Mouse (Mus musculus) hindbrain, embryonic 14.5 days (tissue): Measurements from ENCODE around the gene Cdh26. TPM values are rescaled to one million over a fixed set of nuclear protein-coding genes. Genes with fewer than 3 reads are reported as not detected.

Experiments used
- ATAC-seq: fragments of 200-750 bp; cut with Nextera tagmentation; 2 replicates; pipeline ENCODE4 v1.8.0; 2017; ENCODE audit warnings: moderate number of reproducible peaks, mild to moderate bottlenecking, moderate TSS enrichment, moderate library complexity; ENCODE audit not compliant: low FRiP score
- DNase-seq: peaks from one replicate; pipeline ENCODE4 v3.0.0-alpha.2; 2015; ENCODE audit warnings: low spot score
- H3K27ac ChIP-seq: fragments of 300-500 bp; sonication (generic); 2 replicates; pipeline ENCODE4 v1.5.1; 2014; ENCODE audit warnings: mild to moderate bottlenecking, moderate library complexity
- H3K27me3 ChIP-seq: fragments of 300-500 bp; sonication (generic); 2 replicates; pipeline ENCODE4 v1.6.1; 2014; ENCODE audit warnings: mild to moderate bottlenecking, low read length, mixed read lengths; ENCODE audit not compliant: control insufficient read depth, insufficient read depth
- H3K36me3 ChIP-seq: fragments of 300-500 bp; sonication (generic); replicated peaks from 2 replicates; pipeline ENCODE4 v1.6.1; 2014; ENCODE audit not compliant: control insufficient read depth, insufficient read depth
- H3K4me1 ChIP-seq: fragments of 300-500 bp; sonication (generic); replicated peaks from 2 replicates; pipeline ENCODE4 v1.6.1; 2014; ENCODE audit warnings: antibody characterized with exemption, low read length, mixed read lengths; ENCODE audit not compliant: control insufficient read depth, insufficient read depth
- H3K4me2 ChIP-seq: fragments of 300-500 bp; sonication (generic); replicated peaks from 2 replicates; pipeline ENCODE4 v1.6.1; 2014; ENCODE audit warnings: mild to moderate bottlenecking, moderate library complexity
- H3K4me3 ChIP-seq: fragments of 300-500 bp; sonication (generic); replicated peaks from 2 replicates; pipeline ENCODE4 v1.5.1; 2014; ENCODE audit warnings: mild to moderate bottlenecking, low read length
- H3K9ac ChIP-seq: fragments of 300-500 bp; sonication (generic); 2 replicates; pipeline ENCODE4 v1.6.1; 2014
- H3K9me3 ChIP-seq: fragments of 300-500 bp; sonication (generic); 2 replicates; pipeline ENCODE4 v1.6.1; 2016; ENCODE audit warnings: low read length; ENCODE audit not compliant: control insufficient read depth
- WGBS: fragments of 180-500 bp; shearing (Covaris S2); extraction: QIAGEN DNeasy Blood & Tissue Kit; methylation state at CpG from one replicate; pipeline ENCODE4 v1.1.7; 2014; 5-methylcytosine and 5-hydroxymethylcytosine counted together
- polyA plus RNA-seq: library from polyadenylated mRNA; unstranded; fragments of >200 nt; fragmentation: Nextera tagmentation; extraction: Ambion mirVana; gene quantifications from 2 replicates; pipeline ENCODE4 v1.2.1, GENCODE M21; 2014

Cdh26 gene
- polyA plus RNA-seq: 0.16 and 0.21 TPM in 2 replicates

- H3K9ac ChIP-seq: no peak within 1 kb of the TSS
- no peak within 1 kb of the TSS for H3K27ac ChIP-seq
- H3K4me1 ChIP-seq: no peaks in the 10 kb centered on the region
- no peak for DNase-seq
- H3K36me3 ChIP-seq: no peaks in the 10 kb centered on the region
- H3K4me2 ChIP-seq: no peak within 1 kb of the TSS
- H3K4me3 ChIP-seq: no peak within 1 kb of the TSS
- ATAC-seq: no peak
- no peaks in the 10 kb centered on the region for H3K9me3 ChIP-seq
- no peaks in the 10 kb centered on the region for H3K27me3 ChIP-seq
- WGBS: 88% methylated on average over 4 of the region's 4 CpGs
Observed at GRCm38 (mm10) chr2:178430231-178430630, at the start of gene Cdh26. TSS of gene Cdh26 (plus strand) at chr2:178430531.

- ATAC-seq (peak; percentile 51), DNase-seq (no peak)
- Histone ChIP-seq H3K27ac (no peak within 1 kb of the TSS), H3K9ac (no peak within 1 kb of the TSS), H3K4me2 (no peak within 1 kb of the TSS), H3K4me3 (no peak within 1 kb of the TSS), H3K27me3 (no peaks in the 10 kb centered on the region), H3K4me1 (no peaks in the 10 kb centered on the region), H3K9me3 (no peaks in the 10 kb centered on the region), H3K36me3 (no peaks in the 10 kb centered on the region)
- WGBS: 82% methylated on average over 52 of the region's 52 CpGs
Observed at GRCm38 (mm10) chr2:178407053-178407815, 23.1 kb upstream of the Cdh26 start, which contains the start of gene Sycp2. TSS of gene Sycp2 (minus strand) at chr2:178407685.

- Histone ChIP-seq H3K4me2 (no peak overlapping the region), H3K4me1 (0 out of 2 replicates have a peak, but pooled peaks cover 7% of the 10 kb centered on the region), H3K27ac (no peak overlapping the region), H3K36me3 (no peaks in the 10 kb centered on the region), H3K4me3 (no peak overlapping the region), H3K9ac (no peak overlapping the region), H3K27me3 (no peaks in the 10 kb centered on the region), H3K9me3 (no peaks in the 10 kb centered on the region)
- 63% methylated on average over 1 of the region's 1 CpGs for WGBS
- no peak for ATAC-seq
- DNase-seq: no peak
Observed at GRCm38 (mm10) chr2:178409024-178409423, 21.3 kb upstream of the Cdh26 start.

GRCm38 (mm10) chr2:178410286-178410685 is 20.0 kb upstream of the Cdh26 start:
- WGBS: 85% methylated on average over 6 of the region's 6 CpGs
- no peak for ATAC-seq

GRCm38 (mm10) chr2:178412598-178412997 is 17.7 kb upstream of the Cdh26 start:
- Histone ChIP-seq H3K4me1 (peaks cover 16% of the 10 kb centered on the region; the same call in 1 of the 2 replicates), H3K9me3 (no peaks in the 10 kb centered on the region), H3K27me3 (no peaks in the 10 kb centered on the region), H3K9ac (no peak overlapping the region), H3K4me2 (peak overlapping the region; percentile 97; the same call in 1 of the 2 replicates), H3K4me3 (no peak overlapping the region), H3K36me3 (no peaks in the 10 kb centered on the region), H3K27ac (no peak overlapping the region)
- no peak for ATAC-seq
- WGBS: 68% methylated on average over 6 of the region's 6 CpGs
- no peak for DNase-seq

More at GRCm38 (mm10) chr2:178410286-178410685, 20.0 kb upstream of the Cdh26 start:
- no peak for DNase-seq
- H3K4me2 ChIP-seq: no peak overlapping the region
- H3K4me3 ChIP-seq: no peak overlapping the region
- H3K9ac ChIP-seq: no peak overlapping the region
- H3K9me3 ChIP-seq: no peaks in the 10 kb centered on the region
- no peaks in the 10 kb centered on the region for H3K36me3 ChIP-seq
- H3K27me3 ChIP-seq: no peaks in the 10 kb centered on the region
- H3K4me1 ChIP-seq: peaks cover 10% of the 10 kb centered on the region; the same call in 1 of the 2 replicates
- no peak overlapping the region for H3K27ac ChIP-seq

GRCm38 (mm10) chr2:178413081-178413480 is 17.2 kb upstream of the Cdh26 start:
- H3K9me3 ChIP-seq: no peaks in the 10 kb centered on the region

GRCm38 (mm10) chr2:178413481-178414260 is 16.7 kb upstream of the Cdh26 start:
- Histone ChIP-seq H3K9ac (peak overlapping the region; percentile 68), H3K36me3 (0 out of 2 replicates have a peak, but pooled peaks cover 4% of the 10 kb centered on the region), H3K4me1 (peaks cover 16% of the 10 kb centered on the region; the same call in 1 of the 2 replicates), H3K9me3 (no peaks in the 10 kb centered on the region), H3K27ac (peak overlapping the region; percentile 72), H3K4me3 (peak overlapping the region; percentile 53), H3K27me3 (no peaks in the 10 kb centered on the region), H3K4me2 (peak overlapping the region; percentile 97)
- WGBS: 13% methylated on average over 75 of the region's 75 CpGs
- ATAC-seq: peak; percentile 28
- no peak for DNase-seq

More at GRCm38 (mm10) chr2:178413081-178413480, 17.2 kb upstream of the Cdh26 start:
- Histone ChIP-seq H3K4me2 (peak overlapping the region; percentile 97), H3K4me1 (peaks cover 16% of the 10 kb centered on the region; the same call in 1 of the 2 replicates), H3K4me3 (peak overlapping the region; percentile 53), H3K9ac (no peak overlapping the region), H3K27ac (no peak overlapping the region), H3K36me3 (0 out of 2 replicates have a peak, but pooled peaks cover 3% of the 10 kb centered on the region), H3K27me3 (no peaks in the 10 kb centered on the region)
- ATAC-seq (no peak), DNase-seq (no peak)
- 55% methylated on average over 13 of the region's 13 CpGs for WGBS

GRCm38 (mm10) chr2:178414261-178415149 is 15.8 kb upstream of the Cdh26 start, which contains the start of the genes Ppp1r3d and Fam217b:
TSS of gene Ppp1r3d (minus strand) at chr2:178414472.
TSS of gene Fam217b (plus strand) at chr2:178414524.
- peak within 1 kb of the TSS; percentile 97 for H3K4me2 ChIP-seq
- peak within 1 kb of the TSS; percentile 68 for H3K9ac ChIP-seq
- WGBS: under 1% methylated on average over 58 of the region's 74 CpGs

More at GRCm38 (mm10) chr2:178414261-178415149, 15.8 kb upstream of the Cdh26 start, which contains the start of the genes Ppp1r3d and Fam217b:
- H3K4me1 ChIP-seq: peaks cover 16% of the 10 kb centered on the region; the same call in 1 of the 2 replicates
- ATAC-seq: peak; percentile 90
- 0 out of 2 replicates have a peak, but pooled peaks cover 8% of the 10 kb centered on the region for H3K36me3 ChIP-seq
- peak; percentile 55 for DNase-seq
- no peaks in the 10 kb centered on the region for H3K9me3 ChIP-seq
- peak within 1 kb of the TSS; percentile 72 for H3K27ac ChIP-seq
- H3K4me3 ChIP-seq: peak within 1 kb of the TSS; percentile 53
- H3K27me3 ChIP-seq: no peaks in the 10 kb centered on the region
